Mouse (Mus musculus): ENCODE data around the gene Rnase10. TPM values are rescaled to one million over a fixed set of nuclear protein-coding genes. Genes with fewer than 3 reads are reported as not detected.
A peak's percentile ranks its signal among the peaks of the same experiment; 100 is the strongest.
"Not testable (repeated sequence)": the region's sequence is repeated elsewhere in the genome, so short reads cannot be mapped to it uniquely, and the experiment has no call there.

The Rnase10 gene
- total and polyA plus RNA-seq, 2 experiments from 2014 or later = not detected

DNA sequence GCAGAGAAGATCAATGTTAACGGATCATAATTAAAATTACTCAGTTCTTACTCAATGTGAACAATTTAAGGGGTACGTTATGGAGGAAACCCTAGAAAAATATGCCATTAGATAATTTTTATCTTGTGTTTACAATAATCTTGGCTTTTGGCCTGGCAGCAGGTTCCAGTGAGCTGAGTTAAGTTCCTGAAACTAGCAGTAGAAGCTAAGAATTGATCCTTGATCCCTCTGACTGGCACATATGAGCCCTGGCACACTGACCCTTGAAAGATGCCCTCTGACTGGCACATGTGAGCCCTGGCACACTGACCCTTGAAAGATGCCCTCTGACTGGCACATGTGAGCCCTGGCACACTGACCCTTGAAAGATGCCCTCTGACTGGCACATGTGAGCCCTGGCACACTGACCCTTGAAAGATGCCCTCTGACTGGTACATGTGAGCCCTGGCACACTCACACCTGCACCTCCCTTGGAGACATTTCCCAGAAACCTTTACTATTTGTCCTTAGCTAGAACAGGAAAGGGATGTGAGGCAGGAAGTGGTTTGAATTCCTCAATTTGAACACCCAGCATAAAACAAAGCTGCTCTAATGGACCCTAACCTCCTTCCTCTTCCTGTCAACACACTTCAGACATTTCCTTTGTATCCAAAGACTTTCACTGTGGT, 9.4 kb upstream of the Rnase10 start:
- no peak for DNase-seq (ENCODE audit: low spot score)
- no peak overlapping the region for H3K4me3 ChIP-seq (ENCODE audit: low read depth, low read length)
- no peak for TF ChIP-seq CTCF (IDR thresholded peaks at IDR 0.05)
- H3K4me1 ChIP-seq (ENCODE audit: insufficient read depth, low read length) = no peaks in the 10 kb centered on the region
- no peak overlapping the region for H3K9ac ChIP-seq (replicated peaks; ENCODE audit: low read length, poor library complexity, severe bottlenecking)
- ATAC-seq (ENCODE audit: low FRiP score) = no peak
- H3K4me2 ChIP-seq (ENCODE audit: low read depth, low read length, poor library complexity, severe bottlenecking) = no peak overlapping the region
- no peaks in the 10 kb centered on the region for H3K9me3 ChIP-seq (ENCODE audit: low read length)
- 84% methylated on average over 2 of the region's 2 CpGs for WGBS
- no peaks in the 10 kb centered on the region for H3K27me3 ChIP-seq (ENCODE audit: insufficient read depth, low read length)
- no peaks in the 10 kb centered on the region for H3K36me3 ChIP-seq (ENCODE audit: insufficient read depth, low read length)
- H3K27ac ChIP-seq (ENCODE audit: low read depth, low read length) = no peak overlapping the region

- Histone ChIP-seq H3K9ac (replicated peaks; ENCODE audit: low read length, poor library complexity, severe bottlenecking) (no peak overlapping the region), H3K4me3 (ENCODE audit: low read depth, low read length) (no peak overlapping the region), H3K27ac (ENCODE audit: low read depth, low read length) (no peak overlapping the region), H3K27me3 (ENCODE audit: insufficient read depth, low read length) (no peaks in the 10 kb centered on the region), H3K4me2 (ENCODE audit: low read depth, low read length, poor library complexity, severe bottlenecking) (no peak overlapping the region), H3K4me1 (ENCODE audit: insufficient read depth, low read length) (no peaks in the 10 kb centered on the region), H3K9me3 (ENCODE audit: low read length) (no peaks in the 10 kb centered on the region), H3K36me3 (ENCODE audit: insufficient read depth, low read length) (no peaks in the 10 kb centered on the region)
- TF ChIP-seq CTCF (IDR thresholded peaks at IDR 0.05) = no peak
- ATAC-seq (ENCODE audit: low FRiP score) (no peak), DNase-seq (ENCODE audit: low spot score) (peak; percentile 14)
- WGBS = 79% methylated on average over 13 of the region's 13 CpGs
Measured at GRCm38 (mm10) chr14:51007914-51008713, 563 bp downstream of the Rnase10 start.

DNA sequence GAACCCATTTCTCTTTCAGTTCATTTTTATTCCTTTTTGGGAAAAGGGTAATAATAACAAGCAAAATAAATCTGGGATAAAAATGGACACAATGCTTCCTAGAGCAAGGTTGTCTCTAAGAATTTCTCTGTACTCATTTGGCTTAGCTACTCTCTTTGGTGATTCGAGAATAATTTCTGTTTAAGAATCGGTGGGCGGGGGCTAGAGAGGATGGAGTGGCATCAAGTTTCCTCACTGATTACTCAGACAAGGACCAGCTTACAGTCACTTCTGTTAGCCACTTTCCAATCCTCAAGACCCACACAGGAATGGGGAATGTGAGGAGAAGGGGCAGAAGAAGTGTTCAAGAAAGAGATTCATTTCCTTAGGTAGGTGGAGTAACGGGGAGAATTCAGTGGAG, 1.2 kb downstream of the Rnase10 start:
- TF ChIP-seq CTCF (IDR thresholded peaks at IDR 0.05) = no peak
- H3K4me3 ChIP-seq (ENCODE audit: low read depth, low read length) = no peak overlapping the region
- H3K27me3 ChIP-seq (ENCODE audit: insufficient read depth, low read length) = no peaks in the 10 kb centered on the region
- 83% methylated on average over 4 of the region's 4 CpGs for WGBS
- DNase-seq (ENCODE audit: low spot score) = no peak
- no peak overlapping the region for H3K4me2 ChIP-seq (ENCODE audit: low read depth, low read length, poor library complexity, severe bottlenecking)
- no peak for ATAC-seq (ENCODE audit: low FRiP score)
- no peaks in the 10 kb centered on the region for H3K36me3 ChIP-seq (ENCODE audit: insufficient read depth, low read length)
- no peaks in the 10 kb centered on the region for H3K4me1 ChIP-seq (ENCODE audit: insufficient read depth, low read length)
- no peaks in the 10 kb centered on the region for H3K9me3 ChIP-seq (ENCODE audit: low read length)
- no peak overlapping the region for H3K27ac ChIP-seq (ENCODE audit: low read depth, low read length)
- H3K9ac ChIP-seq (replicated peaks; ENCODE audit: low read length, poor library complexity, severe bottlenecking) = no peak overlapping the region

DNA sequence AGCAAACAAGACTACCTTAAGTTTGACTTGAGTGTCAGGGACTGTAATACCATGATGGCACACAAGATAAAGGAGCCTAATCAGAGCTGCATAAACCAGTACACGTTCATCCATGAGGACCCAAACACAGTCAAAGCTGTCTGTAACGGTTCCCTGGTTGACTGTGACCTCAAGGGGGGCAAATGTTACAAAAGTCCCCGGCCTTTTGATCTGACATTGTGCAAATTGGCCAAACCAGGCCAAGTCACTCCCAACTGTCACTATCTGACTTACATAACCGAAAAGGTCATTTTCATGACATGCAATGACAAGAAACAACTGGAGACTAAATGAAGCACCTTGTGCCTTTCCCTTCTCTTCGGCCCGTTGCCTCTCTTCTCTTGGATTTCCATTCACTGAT, 2.0 kb downstream of the Rnase10 start:
- no peaks in the 10 kb centered on the region for H3K36me3 ChIP-seq (ENCODE audit: insufficient read depth, low read length)
- H3K4me3 ChIP-seq (ENCODE audit: low read depth, low read length) = no peak overlapping the region
- no peak overlapping the region for H3K9ac ChIP-seq (replicated peaks; ENCODE audit: low read length, poor library complexity, severe bottlenecking)
- DNase-seq (ENCODE audit: low spot score) (no peak), ATAC-seq (ENCODE audit: low FRiP score) (no peak)
- WGBS = 91% methylated on average over 6 of the region's 6 CpGs
- TF ChIP-seq CTCF (IDR thresholded peaks at IDR 0.05) = no peak
- no peaks in the 10 kb centered on the region for H3K9me3 ChIP-seq (ENCODE audit: low read length)
- H3K4me1 ChIP-seq (ENCODE audit: insufficient read depth, low read length) = no peaks in the 10 kb centered on the region
- no peaks in the 10 kb centered on the region for H3K27me3 ChIP-seq (ENCODE audit: insufficient read depth, low read length)
- no peak overlapping the region for H3K4me2 ChIP-seq (ENCODE audit: low read depth, low read length, poor library complexity, severe bottlenecking)
- H3K27ac ChIP-seq (ENCODE audit: low read depth, low read length) = no peak overlapping the region

DNA sequence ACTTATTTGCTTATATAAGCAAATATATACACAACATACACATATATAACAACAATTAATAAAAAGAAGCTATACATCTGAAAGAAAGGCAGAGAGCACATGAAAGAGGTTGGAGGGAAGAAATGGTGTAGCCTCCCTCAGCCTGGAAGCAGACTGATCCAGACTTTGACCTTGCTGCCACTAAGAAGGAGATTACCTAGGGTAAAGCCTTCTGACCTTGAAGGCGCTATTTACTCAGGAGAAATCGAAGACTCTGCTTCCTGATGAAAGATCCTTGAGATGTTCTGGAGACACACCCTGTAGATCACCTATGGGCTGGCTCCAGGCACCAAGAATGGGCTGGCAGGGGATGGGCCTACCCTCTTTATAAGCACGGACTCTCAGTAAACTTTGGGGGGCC, 7.2 kb downstream of the Rnase10 start:
- ATAC-seq (ENCODE audit: low FRiP score) = not testable (repeated sequence)

GRCm38 (mm10) chr14:51015780-51016179, 8.2 kb downstream of the Rnase10 start:
- no peak overlapping the region for H3K4me2 ChIP-seq (ENCODE audit: low read depth, low read length, poor library complexity, severe bottlenecking)
- no peak overlapping the region for H3K9ac ChIP-seq (replicated peaks; ENCODE audit: low read length, poor library complexity, severe bottlenecking)
- no peaks in the 10 kb centered on the region for H3K9me3 ChIP-seq (ENCODE audit: low read length)
- H3K27ac ChIP-seq (ENCODE audit: low read depth, low read length) = no peak overlapping the region
- ATAC-seq (ENCODE audit: low FRiP score) (no peak), DNase-seq (ENCODE audit: low spot score) (no peak)
- H3K36me3 ChIP-seq (ENCODE audit: insufficient read depth, low read length) = no peaks in the 10 kb centered on the region
- no peak for TF ChIP-seq CTCF (IDR thresholded peaks at IDR 0.05)
- H3K4me3 ChIP-seq (ENCODE audit: low read depth, low read length) = no peak overlapping the region
- H3K27me3 ChIP-seq (ENCODE audit: insufficient read depth, low read length) = no peaks in the 10 kb centered on the region
- no peaks in the 10 kb centered on the region for H3K4me1 ChIP-seq (ENCODE audit: insufficient read depth, low read length)

More for the DNA sequence above, 7.2 kb downstream of the Rnase10 start:
- not testable (repeated sequence) for H3K4me3 ChIP-seq (ENCODE audit: low read depth, low read length); H3K27me3 ChIP-seq (ENCODE audit: insufficient read depth, low read length); H3K9me3 ChIP-seq (ENCODE audit: low read length); H3K9ac ChIP-seq (replicated peaks; ENCODE audit: low read length, poor library complexity, severe bottlenecking); H3K4me1 ChIP-seq (ENCODE audit: insufficient read depth, low read length); H3K27ac ChIP-seq (ENCODE audit: low read depth, low read length); DNase-seq (ENCODE audit: low spot score); H3K4me2 ChIP-seq (ENCODE audit: low read depth, low read length, poor library complexity, severe bottlenecking); H3K36me3 ChIP-seq (ENCODE audit: insufficient read depth, low read length)
- WGBS = 93% methylated on average over 3 of the region's 3 CpGs
